Mouse (Mus musculus) midbrain, embryonic 15.5 days (tissue): ENCODE results near the gene Adora1. TPM values are rescaled to one million over a fixed set of nuclear protein-coding genes. Genes with fewer than 3 reads are reported as not detected.
A peak's percentile ranks its signal among the peaks of the same experiment; 100 is the strongest.
"Not testable (repeated sequence)": the region's sequence is repeated elsewhere in the genome, so short reads cannot be mapped to it uniquely, and the experiment has no call there.

ENCODE experiments used
- ATAC-seq: fragments of 200-750 bp; cut with Nextera tagmentation; replicated peaks from 2 replicates; pipeline ENCODE4 v1.8.0; 2017; ENCODE audit warnings: moderate TSS enrichment
- H3K27ac ChIP-seq: fragments of 300-500 bp; sonication (generic); 2 replicates; pipeline ENCODE4 v1.5.1; 2015; ENCODE audit warnings: mild to moderate bottlenecking, inconsistent platforms
- H3K27me3 ChIP-seq: fragments of 300-500 bp; sonication (generic); replicated peaks from 2 replicates; pipeline ENCODE4 v1.6.1; 2015; ENCODE audit warnings: inconsistent platforms
- H3K36me3 ChIP-seq: fragments of 300-500 bp; sonication (generic); replicated peaks from 2 replicates; pipeline ENCODE4 v1.6.1; 2015; ENCODE audit warnings: inconsistent platforms
- H3K4me1 ChIP-seq: fragments of 300-500 bp; sonication (generic); 2 replicates; pipeline ENCODE4 v1.6.1; 2015; ENCODE audit warnings: inconsistent platforms
- H3K4me2 ChIP-seq: fragments of 300-500 bp; sonication (generic); 2 replicates; pipeline ENCODE4 v1.6.1; 2015; ENCODE audit warnings: inconsistent platforms, mild to moderate bottlenecking, moderate library complexity
- H3K4me3 ChIP-seq: fragments of 300-500 bp; sonication (generic); 2 replicates; pipeline ENCODE4 v1.5.1; 2015; ENCODE audit warnings: mild to moderate bottlenecking, inconsistent platforms
- H3K9ac ChIP-seq: fragments of 300-500 bp; sonication (generic); 2 replicates; pipeline ENCODE4 v1.6.1; 2015; ENCODE audit warnings: mild to moderate bottlenecking, inconsistent platforms
- H3K9me3 ChIP-seq: fragments of 300-500 bp; sonication (generic); 2 replicates; pipeline ENCODE4 v1.6.1; 2016; ENCODE audit warnings: inconsistent platforms
- WGBS: fragments of 180-500 bp; shearing (Covaris S2); methylation state at CpG from one replicate; pipeline ENCODE4 v1.1.7; 2015; ENCODE audit warnings: mixed read lengths; 5-methylcytosine and 5-hydroxymethylcytosine counted together
- polyA plus RNA-seq: library from polyadenylated mRNA; unstranded; fragments of >200 nt; fragmentation: Nextera tagmentation; extraction: Ambion mirVana; gene quantifications from 2 replicates; pipeline ENCODE4 v1.2.1, GENCODE M21; 2015

The Adora1 gene
- polyA plus RNA-seq, 1 experiment from 2014 or later, result 19.2 TPM

- Histone ChIP-seq H3K27me3 (no peaks in the 10 kb centered on the region), H3K9ac (no peak overlapping the region), H3K9me3 (no peaks in the 10 kb centered on the region), H3K27ac (no peak overlapping the region), H3K36me3 (no peaks in the 10 kb centered on the region), H3K4me2 (no peak overlapping the region), H3K4me1 (peaks cover 9% of the 10 kb centered on the region), H3K4me3 (no peak overlapping the region)
- ATAC-seq, result no peak
- WGBS, result 91% methylated on average over 6 of the region's 6 CpGs
These were observed 29.1 kb upstream of the Adora1 start for GRCm38 (mm10) chr1:134264341-134264740.

DNA sequence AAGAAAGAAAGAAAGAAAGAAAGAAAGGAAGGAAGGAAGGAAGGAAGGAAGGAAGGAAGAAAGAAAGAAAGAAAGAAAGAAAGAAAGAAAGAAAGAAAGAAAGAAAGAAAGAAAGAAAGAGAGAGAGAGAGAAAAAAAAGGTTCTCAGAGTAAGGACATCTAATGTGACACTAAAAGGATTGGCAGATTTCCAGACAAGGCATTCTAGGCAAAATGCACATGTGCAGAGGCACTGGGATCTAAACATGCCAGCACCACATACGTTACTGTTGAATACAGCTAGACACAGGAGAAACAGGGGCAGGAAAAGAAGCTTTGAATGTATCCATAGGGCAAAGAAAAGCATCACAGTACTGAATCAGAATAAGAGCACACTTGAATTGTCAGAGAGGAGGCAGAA lies 14.4 kb upstream of the Adora1 start:
- ATAC-seq, result not testable (repeated sequence)
- WGBS, result 53% methylated on average over 1 of the region's 1 CpGs

DNA sequence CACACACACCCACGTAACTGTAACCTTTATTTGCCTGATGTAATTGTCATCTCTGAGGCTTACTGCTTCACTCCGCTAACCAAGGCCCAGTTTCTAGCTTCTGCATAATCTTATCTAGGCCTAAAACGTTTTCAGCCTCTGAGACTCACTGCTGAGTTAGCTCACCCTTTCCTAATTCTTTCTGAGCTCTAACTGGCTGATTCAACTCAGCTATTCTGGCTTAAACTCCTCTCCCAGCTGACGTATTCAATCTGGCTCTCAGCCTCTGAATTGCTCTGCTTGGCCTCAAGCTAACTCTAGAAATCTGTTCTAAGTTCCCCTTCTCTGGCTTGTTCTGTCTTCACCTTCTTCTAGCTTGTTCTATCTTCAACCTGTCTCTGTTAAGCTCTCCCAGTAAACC lies 11.4 kb upstream of the Adora1 start:
- no peak overlapping the region for H3K27ac ChIP-seq
- no peaks in the 10 kb centered on the region for H3K36me3 ChIP-seq
- no peak overlapping the region for H3K4me2 ChIP-seq
- no peak overlapping the region for H3K9ac ChIP-seq
- WGBS, result 46% methylated on average over 4 of the region's 4 CpGs
- 0 out of 2 replicates have a peak, but pooled peaks cover 6% of the 10 kb centered on the region for H3K27me3 ChIP-seq
- no peaks in the 10 kb centered on the region for H3K9me3 ChIP-seq
- H3K4me1 ChIP-seq, result peaks cover 8% of the 10 kb centered on the region
- ATAC-seq, result no peak
- no peak overlapping the region for H3K4me3 ChIP-seq

More for the DNA sequence above, 14.4 kb upstream of the Adora1 start:
- H3K9ac ChIP-seq, H3K4me1 ChIP-seq, H3K27ac ChIP-seq, H3K4me2 ChIP-seq, H3K36me3 ChIP-seq, H3K9me3 ChIP-seq, H3K4me3 ChIP-seq, H3K27me3 ChIP-seq: not testable (repeated sequence)

DNA sequence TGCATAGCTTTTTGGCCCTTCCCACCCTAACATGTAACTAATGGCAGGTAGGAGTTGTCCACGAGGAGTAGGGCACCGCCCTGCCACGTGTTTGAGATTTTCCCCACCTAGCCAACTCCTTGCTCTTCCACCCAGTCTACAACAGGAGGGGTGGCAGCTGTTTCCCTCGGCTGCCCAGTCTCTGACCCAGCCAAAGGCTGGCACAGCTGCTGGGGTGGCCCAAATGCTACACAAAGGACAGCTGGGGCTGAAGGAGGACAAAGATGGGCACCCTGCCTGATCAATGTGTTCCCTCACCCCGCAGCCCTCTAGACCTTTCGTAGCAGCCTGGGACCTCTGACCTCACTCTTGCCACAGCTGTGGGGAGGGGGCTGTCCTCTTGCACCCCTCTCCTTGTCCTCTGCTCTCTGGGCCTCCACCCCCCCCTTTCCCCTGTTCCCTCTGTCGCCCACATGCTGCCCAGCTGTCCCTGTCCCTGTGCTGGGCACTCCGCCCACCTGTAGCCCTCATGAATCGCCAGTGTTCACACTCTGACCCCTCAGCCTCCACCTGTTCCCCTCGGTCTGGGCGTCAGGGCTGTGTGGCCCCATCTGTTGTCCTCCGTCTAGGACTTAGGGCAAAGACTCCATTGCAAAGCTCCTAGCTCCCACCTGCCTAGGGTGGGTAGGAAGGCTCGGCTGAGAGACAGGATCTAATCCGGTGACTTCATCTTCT lies 9.9 kb upstream of the Adora1 start:
- H3K9me3 ChIP-seq, result no peaks in the 10 kb centered on the region
- H3K27me3 ChIP-seq, result 0 out of 2 replicates have a peak, but pooled peaks cover 6% of the 10 kb centered on the region
- H3K36me3 ChIP-seq, result no peaks in the 10 kb centered on the region
- peaks cover 8% of the 10 kb centered on the region for H3K4me1 ChIP-seq
- no peak overlapping the region for H3K27ac ChIP-seq
- H3K4me2 ChIP-seq, result no peak overlapping the region
- H3K4me3 ChIP-seq, result no peak overlapping the region
- no peak overlapping the region for H3K9ac ChIP-seq
- 75% methylated on average over 14 of the region's 14 CpGs for WGBS
- peak; percentile 58 for ATAC-seq

DNA sequence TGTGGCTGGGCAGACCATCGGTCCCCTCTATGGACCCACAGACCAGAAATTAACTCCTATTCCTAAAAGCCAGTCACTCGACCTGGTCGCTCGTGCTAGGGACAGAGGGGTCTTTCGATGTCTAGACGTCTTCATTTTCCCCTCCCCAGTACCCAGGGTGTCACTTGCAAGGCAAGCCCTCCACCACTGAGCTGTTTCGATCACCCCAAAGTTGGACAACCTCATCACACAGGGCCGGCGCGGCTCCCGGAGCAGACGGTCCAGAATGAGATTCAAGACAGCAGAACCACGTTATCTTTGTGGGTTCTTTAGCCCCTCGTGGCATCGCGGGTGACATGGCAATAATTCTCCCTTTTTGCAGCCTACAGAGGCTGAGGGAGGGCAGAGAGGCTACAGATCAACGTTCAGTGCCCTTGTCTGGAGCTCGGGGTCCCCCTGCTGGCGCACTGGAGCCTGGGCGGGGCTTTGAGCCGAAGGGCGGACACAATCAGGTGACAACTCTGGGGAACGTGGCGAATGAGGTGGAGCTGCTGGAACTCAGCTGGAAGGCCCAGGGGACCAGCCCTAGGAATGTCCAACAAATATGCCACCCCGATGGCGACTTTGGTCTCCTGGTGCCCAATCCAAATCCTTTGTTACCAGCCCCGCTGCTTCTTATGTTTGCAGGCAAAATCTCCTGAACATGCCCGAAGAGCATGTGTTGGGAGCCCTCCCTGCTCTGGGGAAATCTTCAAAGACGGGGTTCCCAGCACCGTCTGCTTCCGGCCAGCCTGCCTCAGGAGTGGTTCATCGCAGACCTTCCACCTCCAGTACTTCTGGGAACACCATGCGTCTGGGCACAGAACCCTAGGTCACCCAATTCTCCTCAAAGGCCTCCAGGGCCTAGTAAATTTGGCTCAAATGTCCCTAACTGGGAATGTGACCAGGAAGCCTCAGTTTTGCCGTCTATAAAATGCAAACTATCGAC lies 9.0 kb upstream of the Adora1 start:
- peak; percentile 92 for ATAC-seq
- Histone ChIP-seq H3K4me2 (peak overlapping the region; percentile 48), H3K9me3 (no peaks in the 10 kb centered on the region), H3K27ac (no peak overlapping the region), H3K4me3 (peak overlapping the region; percentile 14), H3K27me3 (0 out of 2 replicates have a peak, but pooled peaks cover 6% of the 10 kb centered on the region), H3K9ac (peak overlapping the region; percentile 11; the same call in 1 of the 2 replicates), H3K36me3 (no peaks in the 10 kb centered on the region), H3K4me1 (peaks cover 8% of the 10 kb centered on the region)
- WGBS, result 20% methylated on average over 35 of the region's 35 CpGs

DNA sequence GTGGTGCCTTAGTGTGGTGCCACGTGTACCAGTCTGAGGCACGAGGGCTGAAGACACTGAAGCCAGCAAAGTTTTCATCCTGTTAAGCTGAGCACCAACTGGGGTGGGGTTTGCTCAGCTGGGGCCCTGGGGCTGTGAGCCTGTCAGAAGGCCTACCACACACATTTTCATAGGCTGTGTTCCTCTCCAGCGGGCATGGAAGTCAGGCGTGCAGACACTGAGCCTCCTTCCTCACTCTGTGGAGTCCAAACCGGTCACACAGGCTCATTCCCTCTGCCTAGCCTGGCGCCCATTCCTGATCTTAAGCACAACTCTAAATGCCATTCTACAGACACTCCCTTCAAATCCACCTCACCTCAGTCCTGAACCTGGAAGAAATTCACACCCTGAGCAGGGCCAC lies 8.3 kb upstream of the Adora1 start:
- ATAC-seq, result no peak
- Histone ChIP-seq H3K4me1 (peaks cover 8% of the 10 kb centered on the region), H3K9ac (no peak overlapping the region), H3K9me3 (no peaks in the 10 kb centered on the region), H3K27ac (no peak overlapping the region), H3K36me3 (no peaks in the 10 kb centered on the region), H3K4me2 (no peak overlapping the region), H3K27me3 (peaks cover 6% of the 10 kb centered on the region; the same call in 1 of the 2 replicates), H3K4me3 (no peak overlapping the region)
- 78% methylated on average over 6 of the region's 6 CpGs for WGBS

GRCm38 (mm10) chr1:134242286-134242685 lies 7.1 kb upstream of the Adora1 start:
- H3K36me3 ChIP-seq, result no peaks in the 10 kb centered on the region
- H3K4me1 ChIP-seq, result peaks cover 8% of the 10 kb centered on the region
- WGBS, result 67% methylated on average over 2 of the region's 2 CpGs
- H3K9ac ChIP-seq, result no peak overlapping the region
- no peak for ATAC-seq
- H3K4me2 ChIP-seq, result no peak overlapping the region
- H3K27ac ChIP-seq, result no peak overlapping the region
- H3K4me3 ChIP-seq, result no peak overlapping the region
- H3K9me3 ChIP-seq, result no peaks in the 10 kb centered on the region
- peaks cover 6% of the 10 kb centered on the region for H3K27me3 ChIP-seq

DNA sequence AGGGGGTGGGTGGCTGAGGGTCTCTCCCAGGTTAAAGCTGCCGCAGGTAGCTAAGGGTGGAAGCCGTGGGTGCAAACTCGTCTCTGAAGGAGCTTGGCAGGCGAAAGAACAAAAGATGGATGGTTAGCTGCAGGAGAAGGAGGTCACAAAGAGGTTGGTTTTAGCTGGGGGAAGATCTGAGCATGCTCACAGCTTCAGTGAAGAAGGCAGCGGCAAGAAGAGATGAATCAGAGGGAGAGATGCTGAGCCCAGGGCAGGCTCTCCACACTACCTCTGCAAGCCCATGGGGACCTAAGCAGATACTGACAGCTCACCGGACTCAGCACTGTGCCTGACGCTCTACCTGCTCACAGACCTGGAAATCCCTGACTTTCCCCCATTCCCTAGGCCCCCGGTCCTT lies 6.1 kb upstream of the Adora1 start:
- 72% methylated on average over 8 of the region's 8 CpGs for WGBS
- no peaks in the 10 kb centered on the region for H3K36me3 ChIP-seq
- H3K27ac ChIP-seq, result no peak overlapping the region
- no peak overlapping the region for H3K4me2 ChIP-seq
- H3K4me1 ChIP-seq, result peaks cover 8% of the 10 kb centered on the region
- no peak overlapping the region for H3K9ac ChIP-seq
- H3K4me3 ChIP-seq, result no peak overlapping the region
- no peak for ATAC-seq
- peaks cover 15% of the 10 kb centered on the region for H3K27me3 ChIP-seq
- H3K9me3 ChIP-seq, result no peaks in the 10 kb centered on the region

- 86% methylated on average over 9 of the region's 9 CpGs for WGBS
- no peak for ATAC-seq
- H3K9me3 ChIP-seq, result no peaks in the 10 kb centered on the region
- H3K27me3 ChIP-seq, result peaks cover 19% of the 10 kb centered on the region
- H3K9ac ChIP-seq, result no peak overlapping the region
- H3K36me3 ChIP-seq, result no peaks in the 10 kb centered on the region
- H3K4me3 ChIP-seq, result no peak overlapping the region
- no peak overlapping the region for H3K4me2 ChIP-seq
- peaks cover 12% of the 10 kb centered on the region for H3K4me1 ChIP-seq
- H3K27ac ChIP-seq, result no peak overlapping the region
These were observed 5.5 kb upstream of the Adora1 start for GRCm38 (mm10) chr1:134240701-134241100.

DNA sequence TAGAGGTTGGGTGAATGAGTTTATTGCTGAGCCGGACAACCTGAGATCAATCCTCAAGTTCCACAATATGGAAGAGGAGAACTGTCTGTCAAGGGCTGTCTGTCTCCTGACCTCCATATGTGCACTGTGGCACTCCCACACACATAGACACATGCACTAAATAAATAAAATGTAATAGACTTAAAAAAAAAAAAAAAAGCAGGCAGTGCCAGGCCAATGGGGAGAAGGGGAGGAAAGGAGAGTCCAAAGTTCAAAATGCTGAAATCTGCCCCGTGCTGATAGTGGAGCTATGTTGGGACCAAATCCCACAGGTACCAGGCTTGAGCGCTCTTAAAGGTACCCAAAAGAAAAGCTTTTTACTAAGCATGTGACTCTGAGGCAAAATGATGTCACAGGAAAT lies 2.2 kb upstream of the Adora1 start:
- no peaks in the 10 kb centered on the region for H3K9me3 ChIP-seq
- no peaks in the 10 kb centered on the region for H3K36me3 ChIP-seq
- H3K27me3 ChIP-seq, result peaks cover 33% of the 10 kb centered on the region
- no peak overlapping the region for H3K4me3 ChIP-seq
- WGBS, result 90% methylated on average over 3 of the region's 3 CpGs
- no peak for ATAC-seq
- no peak overlapping the region for H3K9ac ChIP-seq
- peaks cover 37% of the 10 kb centered on the region for H3K4me1 ChIP-seq
- no peak overlapping the region for H3K27ac ChIP-seq
- no peak overlapping the region for H3K4me2 ChIP-seq

DNA sequence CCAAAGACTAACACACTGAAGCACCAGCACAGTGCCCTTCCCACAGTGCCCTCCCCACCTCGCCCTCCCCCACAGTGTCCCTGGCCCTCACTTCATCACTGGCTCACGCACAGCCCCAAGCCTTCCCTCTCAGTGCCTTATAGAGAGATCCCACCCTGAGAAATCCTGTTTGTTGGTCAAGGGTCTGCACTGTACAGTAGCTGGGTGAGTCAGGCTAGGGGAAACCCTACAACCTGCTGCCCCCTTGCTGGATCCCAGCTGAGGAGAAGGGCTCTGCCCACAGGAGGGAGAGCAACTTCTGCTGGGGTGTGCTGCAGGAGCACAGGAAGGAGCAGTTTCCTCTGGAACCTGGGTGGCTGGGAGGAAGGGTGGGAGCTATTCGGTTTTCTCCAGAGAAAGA lies 911 bp upstream of the Adora1 start:
- 19% methylated on average over 3 of the region's 3 CpGs for WGBS
- no peaks in the 10 kb centered on the region for H3K9me3 ChIP-seq
- peak overlapping the region; percentile 86 for H3K4me2 ChIP-seq
- peaks cover 41% of the 10 kb centered on the region for H3K4me1 ChIP-seq
- H3K4me3 ChIP-seq, result no peak overlapping the region
- no peak overlapping the region for H3K27ac ChIP-seq
- no peaks in the 10 kb centered on the region for H3K36me3 ChIP-seq
- peaks cover 33% of the 10 kb centered on the region for H3K27me3 ChIP-seq
- no peak overlapping the region for H3K9ac ChIP-seq
- ATAC-seq, result 0 out of 2 replicates have a peak, but pooled peaks have one; percentile 15
